Mouse (Mus musculus) neural tube, embryonic 12.5 days (tissue): ENCODE results near the gene Myh7. TPM values are rescaled to one million over a fixed set of nuclear protein-coding genes. Genes with fewer than 3 reads are reported as not detected.

ENCODE experiments used
- ATAC-seq: fragments of 200-750 bp; cut with Nextera tagmentation; 2 replicates; pipeline ENCODE4 v1.8.0; 2017; ENCODE audit warnings: low read depth, mild to moderate bottlenecking, moderate TSS enrichment, moderate library complexity; ENCODE audit not compliant: low FRiP score
- H3K27ac ChIP-seq: fragments of 300-500 bp; sonication (generic); 2 replicates; pipeline ENCODE4 v1.5.1; 2016
- H3K27me3 ChIP-seq: fragments of 300-500 bp; sonication (generic); replicated peaks from 2 replicates; pipeline ENCODE4 v1.6.1; 2016; ENCODE audit warnings: mild to moderate bottlenecking
- H3K36me3 ChIP-seq: fragments of 300-500 bp; sonication (generic); 2 replicates; pipeline ENCODE4 v1.6.1; 2016; ENCODE audit warnings: mild to moderate bottlenecking
- H3K4me1 ChIP-seq: fragments of 300-500 bp; sonication (generic); 2 replicates; pipeline ENCODE4 v1.6.1; 2016
- H3K4me2 ChIP-seq: fragments of 300-500 bp; sonication (generic); replicated peaks from 2 replicates; pipeline ENCODE4 v1.6.1; 2016; ENCODE audit warnings: mild to moderate bottlenecking
- H3K4me3 ChIP-seq: fragments of 300-500 bp; sonication (generic); 2 replicates; pipeline ENCODE4 v1.5.1; 2016
- H3K9ac ChIP-seq: fragments of 300-500 bp; sonication (generic); 2 replicates; pipeline ENCODE4 v1.6.1; 2016; ENCODE audit warnings: mild to moderate bottlenecking
- H3K9me3 ChIP-seq: fragments of 300-500 bp; sonication (generic); 2 replicates; pipeline ENCODE4 v1.6.1; 2016; ENCODE audit warnings: mild to moderate bottlenecking
- WGBS: fragments of 180-500 bp; shearing (Covaris S2); methylation state at CpG from one replicate; pipeline ENCODE4 v1.1.7; 2016; 5-methylcytosine and 5-hydroxymethylcytosine counted together
- polyA plus RNA-seq: library from polyadenylated mRNA; unstranded; fragments of >200 nt; fragmentation: Nextera tagmentation; extraction: Ambion mirVana; gene quantifications from 2 replicates; pipeline ENCODE4 v1.2.1, GENCODE M21; 2016

The Myh7 gene
- polyA plus RNA-seq, 1 experiment from 2014 or later = 7.0 TPM

DNA sequence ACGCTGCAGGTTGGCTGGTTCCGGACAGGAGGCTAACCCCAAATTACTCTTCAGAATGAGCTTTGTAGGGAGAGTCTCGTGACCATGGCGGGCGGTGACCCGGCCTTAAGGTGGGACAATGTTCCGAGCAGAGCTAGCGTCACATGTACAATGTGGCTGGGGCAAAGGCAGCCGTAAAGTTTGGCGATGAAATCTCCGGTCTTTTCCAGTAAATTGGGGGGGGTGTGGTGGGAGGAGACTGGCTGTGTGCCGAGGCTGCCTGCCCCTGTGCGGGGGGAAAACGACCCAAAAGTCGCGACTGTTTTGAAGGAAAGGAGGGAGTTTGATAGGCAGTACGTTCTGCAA lies 21.3 kb upstream of the Myh7 start:
- peaks cover 11% of the 10 kb centered on the region; the same call in 1 of the 2 replicates for H3K36me3 ChIP-seq
- WGBS = under 1% methylated on average over 17 of the region's 17 CpGs
- no peak for ATAC-seq

DNA sequence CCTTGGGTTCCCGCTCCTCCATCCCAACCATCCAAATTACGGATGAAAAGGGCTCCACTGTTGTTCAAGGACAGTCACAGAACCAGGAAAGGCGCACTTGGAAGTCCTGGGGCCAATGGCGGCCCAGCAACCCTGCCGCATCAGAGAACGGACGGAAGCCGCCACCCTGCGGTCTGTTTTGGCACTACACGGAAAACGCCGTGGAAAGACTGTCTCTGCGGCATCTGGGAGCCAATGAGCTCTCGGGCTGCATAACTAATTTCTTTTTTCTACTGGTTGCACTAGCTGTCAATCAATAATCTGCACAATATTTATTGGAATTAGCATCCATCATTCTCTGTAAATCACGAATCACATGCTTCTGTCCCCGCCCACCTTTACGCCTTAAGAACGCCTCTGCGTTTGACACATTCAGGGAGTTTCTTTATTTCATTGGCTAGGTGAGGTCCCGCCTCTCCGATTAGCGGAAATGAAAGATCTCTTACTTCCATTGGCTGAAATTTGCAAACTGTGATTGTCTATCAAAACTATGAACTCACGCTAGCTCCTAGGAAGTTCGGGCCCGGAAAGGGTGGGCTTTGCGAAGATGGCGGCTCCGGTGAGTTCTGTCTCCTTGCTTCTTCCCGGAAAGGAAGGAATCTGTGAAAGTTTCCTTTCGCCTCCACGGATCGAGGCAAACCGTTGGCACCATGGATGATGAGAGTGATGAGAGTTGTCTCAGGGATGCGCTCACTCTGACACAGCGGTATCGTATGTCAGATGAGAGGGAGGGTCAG lies 20.8 kb upstream of the Myh7 start, which contains the start of gene Ngdn:
Gene Ngdn, plus strand, starts transcription at position 464 of the 776 bp plus-strand sequence.
- Histone ChIP-seq H3K36me3 (peaks cover 9% of the 10 kb centered on the region; the same call in 1 of the 2 replicates), H3K9ac (peak within 1 kb of the TSS; percentile 75), H3K27ac (peak within 1 kb of the TSS; percentile 75), H3K27me3 (no peaks in the 10 kb centered on the region), H3K4me2 (peak within 1 kb of the TSS; percentile 85), H3K4me3 (peak within 1 kb of the TSS; percentile 67), H3K9me3 (no peaks in the 10 kb centered on the region), H3K4me1 (no peaks in the 10 kb centered on the region; the same call in 1 of the 2 replicates)
- WGBS = under 1% methylated on average over 36 of the region's 36 CpGs
- peak; percentile 96 for ATAC-seq

More for the DNA sequence above, 21.3 kb upstream of the Myh7 start:
- Histone ChIP-seq H3K4me2 (peak overlapping the region; percentile 85), H3K27ac (peak overlapping the region; percentile 15; the same call in 1 of the 2 replicates), H3K9me3 (no peaks in the 10 kb centered on the region), H3K27me3 (no peaks in the 10 kb centered on the region), H3K9ac (peak overlapping the region; percentile 75), H3K4me1 (peaks cover 4% of the 10 kb centered on the region; the same call in 1 of the 2 replicates), H3K4me3 (peak overlapping the region; percentile 67)

DNA sequence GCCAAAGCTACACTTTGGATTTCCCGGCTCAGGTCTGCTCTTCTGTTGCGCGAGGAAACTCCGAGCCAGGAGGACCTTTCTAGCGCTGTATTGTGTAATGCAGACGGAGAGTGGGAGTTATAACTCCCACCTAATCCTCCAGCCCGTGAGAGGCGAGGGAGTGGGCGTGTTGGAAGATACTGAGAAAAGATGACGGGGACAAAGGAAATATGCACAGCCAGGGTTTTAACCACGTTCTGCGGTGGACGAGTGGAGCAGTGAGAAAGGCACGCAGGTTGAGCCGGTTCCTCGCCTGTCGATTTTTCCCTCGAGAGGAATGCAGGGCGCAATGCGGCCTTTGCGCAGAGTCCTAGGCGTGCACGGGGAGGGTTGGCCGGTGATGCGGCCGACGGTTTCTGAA lies 20.2 kb upstream of the Myh7 start:
- WGBS = under 1% methylated on average over 27 of the region's 27 CpGs
- Histone ChIP-seq H3K4me1 (no peaks in the 10 kb centered on the region; the same call in 1 of the 2 replicates), H3K4me2 (peak overlapping the region; percentile 60), H3K9me3 (no peaks in the 10 kb centered on the region), H3K9ac (peak overlapping the region; percentile 63), H3K4me3 (peak overlapping the region; percentile 43), H3K27ac (peak overlapping the region; percentile 75), H3K36me3 (peaks cover 8% of the 10 kb centered on the region; the same call in 1 of the 2 replicates), H3K27me3 (no peaks in the 10 kb centered on the region)
- ATAC-seq = peak; percentile 42

DNA sequence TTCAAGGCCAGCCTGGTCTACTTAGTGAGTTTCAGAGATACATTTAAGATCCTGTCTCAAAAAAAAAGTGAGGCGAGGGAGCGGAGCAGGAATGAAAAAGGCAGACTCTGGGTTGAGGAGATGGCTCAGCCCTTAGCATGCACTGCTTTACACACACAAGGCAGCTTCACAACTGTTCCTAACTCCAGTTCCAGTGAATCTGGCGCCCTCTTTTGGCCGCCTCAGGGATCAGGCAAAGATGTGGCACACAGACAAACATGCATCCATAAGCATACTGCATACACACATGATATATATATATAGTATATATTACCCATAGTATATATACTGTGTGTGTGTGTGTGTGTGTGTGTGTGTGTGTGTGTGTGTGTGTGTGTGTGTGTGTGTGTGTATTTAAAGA lies 16.7 kb upstream of the Myh7 start:
- H3K9me3 ChIP-seq = no peaks in the 10 kb centered on the region
- H3K4me2 ChIP-seq = no peak overlapping the region
- no peaks in the 10 kb centered on the region for H3K36me3 ChIP-seq
- no peak for ATAC-seq
- WGBS = 57% methylated on average over 4 of the region's 4 CpGs
- no peak overlapping the region for H3K9ac ChIP-seq
- H3K4me1 ChIP-seq = no peaks in the 10 kb centered on the region
- H3K4me3 ChIP-seq = no peak overlapping the region
- no peak overlapping the region for H3K27ac ChIP-seq
- H3K27me3 ChIP-seq = no peaks in the 10 kb centered on the region

DNA sequence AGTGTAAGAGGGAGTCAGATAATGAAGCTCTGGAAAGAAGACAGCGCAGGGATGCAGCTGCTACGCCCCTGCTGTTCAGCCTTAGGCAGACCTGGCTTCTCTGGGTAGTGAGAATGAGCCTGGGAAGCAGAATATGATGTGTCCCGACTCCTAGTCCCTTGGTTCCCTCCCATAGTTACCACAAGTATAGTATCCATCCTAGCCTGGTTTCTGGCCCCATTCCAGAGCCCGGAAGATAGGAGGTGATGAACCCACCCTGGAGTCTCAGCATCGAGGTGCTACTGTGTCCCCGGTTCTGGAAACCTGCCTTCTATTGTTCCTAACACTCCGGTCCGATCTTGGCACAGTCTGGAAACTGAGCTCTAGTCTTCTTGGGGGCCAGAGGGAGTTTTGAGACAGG lies 14.0 kb upstream of the Myh7 start:
- Histone ChIP-seq H3K4me1 (0 out of 2 replicates have a peak, but pooled peaks cover 4% of the 10 kb centered on the region), H3K27me3 (no peaks in the 10 kb centered on the region), H3K4me2 (no peak overlapping the region), H3K9ac (no peak overlapping the region), H3K9me3 (no peaks in the 10 kb centered on the region), H3K27ac (no peak overlapping the region), H3K4me3 (no peak overlapping the region), H3K36me3 (no peaks in the 10 kb centered on the region)
- no peak for ATAC-seq
- WGBS = 84% methylated on average over 8 of the region's 8 CpGs

DNA sequence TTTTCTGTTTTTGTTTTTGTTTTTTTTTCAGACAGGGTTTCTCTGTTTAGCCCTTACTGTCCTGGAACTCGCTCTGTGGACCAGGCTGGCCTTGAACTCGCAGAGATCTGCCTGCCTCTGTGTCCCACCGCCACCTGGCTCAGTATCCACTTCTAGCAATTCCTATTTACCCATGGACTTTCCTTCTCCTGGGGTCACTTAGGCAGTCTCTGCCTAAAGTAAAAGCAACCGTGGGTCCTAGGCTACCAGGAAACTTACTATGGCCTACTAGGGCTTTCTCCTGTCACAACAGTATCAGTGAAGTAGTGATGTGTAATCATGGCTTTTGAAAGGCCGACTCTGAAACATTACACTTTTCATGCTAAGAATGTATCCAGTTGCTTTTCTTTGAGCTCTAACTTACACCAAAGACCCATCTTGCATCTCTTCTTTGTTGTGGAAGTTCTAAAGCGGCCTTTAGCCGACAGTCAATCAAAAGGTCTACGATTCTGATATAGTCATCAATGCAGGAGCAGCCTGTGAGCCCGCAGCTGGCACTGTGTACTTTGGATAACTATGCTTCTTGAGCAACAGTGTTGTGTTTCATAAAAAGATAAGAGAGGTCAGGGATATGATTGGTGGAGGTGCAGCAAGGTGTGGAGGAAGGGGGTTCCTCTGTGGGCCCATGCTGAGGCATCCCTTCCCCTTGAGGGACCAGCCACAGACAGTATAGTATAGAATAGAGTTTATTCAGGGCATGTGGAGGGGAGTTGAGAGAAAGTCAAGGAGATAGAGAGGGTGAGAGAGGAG lies 12.9 kb upstream of the Myh7 start:
- Histone ChIP-seq H3K27ac (no peak overlapping the region), H3K27me3 (no peaks in the 10 kb centered on the region), H3K9ac (no peak overlapping the region), H3K4me3 (no peak overlapping the region), H3K4me2 (no peak overlapping the region), H3K9me3 (no peaks in the 10 kb centered on the region), H3K4me1 (0 out of 2 replicates have a peak, but pooled peaks cover 4% of the 10 kb centered on the region), H3K36me3 (no peaks in the 10 kb centered on the region)
- ATAC-seq = no peak
- WGBS = 90% methylated on average over 9 of the region's 9 CpGs

DNA sequence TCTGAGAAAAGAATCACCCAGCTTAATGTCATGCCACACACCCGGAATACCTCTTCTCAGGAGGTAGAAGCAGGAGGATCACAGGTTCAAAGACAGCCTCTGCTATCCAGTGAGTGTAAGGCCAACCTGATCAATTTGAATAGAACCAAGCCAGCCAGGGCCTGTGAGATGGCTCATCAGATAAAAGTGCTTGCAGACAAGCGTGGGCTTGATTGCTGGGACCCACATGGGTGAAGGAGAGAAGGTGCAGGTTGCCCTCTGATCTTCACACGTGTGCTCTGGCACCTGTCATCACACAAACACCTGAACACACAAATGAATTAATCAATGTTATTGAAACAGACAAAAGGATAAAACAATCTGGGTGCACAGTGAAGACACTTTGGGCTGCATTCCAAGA lies 12.1 kb upstream of the Myh7 start:
- no peak overlapping the region for H3K27ac ChIP-seq
- WGBS = 78% methylated on average over 3 of the region's 3 CpGs
- no peak overlapping the region for H3K9ac ChIP-seq
- H3K9me3 ChIP-seq = no peaks in the 10 kb centered on the region
- 0 out of 2 replicates have a peak, but pooled peaks cover 4% of the 10 kb centered on the region for H3K4me1 ChIP-seq
- no peak overlapping the region for H3K4me3 ChIP-seq
- H3K27me3 ChIP-seq = no peaks in the 10 kb centered on the region
- no peak for ATAC-seq
- no peaks in the 10 kb centered on the region for H3K36me3 ChIP-seq
- H3K4me2 ChIP-seq = no peak overlapping the region

DNA sequence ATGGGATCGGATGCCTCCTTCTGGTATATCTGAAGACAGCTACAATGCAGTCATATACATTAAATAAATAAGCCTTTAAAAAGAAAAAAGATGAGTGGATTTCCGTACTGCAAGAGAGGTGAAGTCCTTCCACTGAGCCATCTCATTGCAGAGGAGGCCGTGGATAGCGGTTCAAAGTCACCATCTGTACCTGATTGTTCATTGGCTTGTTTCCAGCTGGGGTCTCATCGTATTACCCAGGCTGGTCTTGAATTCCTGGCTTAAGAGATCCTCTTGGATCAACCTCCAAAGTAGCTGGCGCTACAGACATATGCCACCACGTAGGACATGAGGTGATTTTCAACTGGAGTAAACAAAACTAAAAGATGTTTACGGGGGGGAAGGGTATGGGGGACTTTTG lies 11.5 kb upstream of the Myh7 start:
- no peaks in the 10 kb centered on the region for H3K27me3 ChIP-seq
- H3K9me3 ChIP-seq = no peaks in the 10 kb centered on the region
- no peak overlapping the region for H3K27ac ChIP-seq
- ATAC-seq = no peak
- no peak overlapping the region for H3K9ac ChIP-seq
- H3K4me3 ChIP-seq = no peak overlapping the region
- H3K4me1 ChIP-seq = 0 out of 2 replicates have a peak, but pooled peaks cover 4% of the 10 kb centered on the region
- 89% methylated on average over 8 of the region's 8 CpGs for WGBS
- no peaks in the 10 kb centered on the region for H3K36me3 ChIP-seq
- no peak overlapping the region for H3K4me2 ChIP-seq

DNA sequence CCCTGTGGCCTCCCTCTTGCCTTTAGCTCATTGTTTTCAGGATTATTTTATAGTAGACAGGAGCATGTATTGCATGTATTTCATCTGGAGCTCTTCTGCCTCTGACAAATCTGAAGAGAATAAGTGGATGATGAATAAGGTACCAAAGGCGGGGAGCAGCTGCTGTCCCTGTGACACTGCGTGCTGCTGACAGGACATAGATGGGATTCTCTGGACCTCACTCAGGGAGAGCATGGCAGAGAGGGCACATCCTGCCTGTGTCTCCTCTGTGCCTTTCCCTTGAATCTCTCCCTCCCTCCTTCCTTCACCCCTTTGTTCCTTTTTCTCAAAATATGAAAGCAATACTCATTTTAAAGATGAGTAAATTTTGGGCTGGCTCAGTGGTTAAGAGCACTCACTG lies 11.1 kb upstream of the Myh7 start:
- Histone ChIP-seq H3K4me3 (no peak overlapping the region), H3K4me1 (0 out of 2 replicates have a peak, but pooled peaks cover 4% of the 10 kb centered on the region), H3K9me3 (no peaks in the 10 kb centered on the region), H3K27me3 (no peaks in the 10 kb centered on the region), H3K27ac (no peak overlapping the region), H3K9ac (no peak overlapping the region), H3K36me3 (no peaks in the 10 kb centered on the region), H3K4me2 (no peak overlapping the region)
- 66% methylated on average over 2 of the region's 2 CpGs for WGBS
- ATAC-seq = no peak

DNA sequence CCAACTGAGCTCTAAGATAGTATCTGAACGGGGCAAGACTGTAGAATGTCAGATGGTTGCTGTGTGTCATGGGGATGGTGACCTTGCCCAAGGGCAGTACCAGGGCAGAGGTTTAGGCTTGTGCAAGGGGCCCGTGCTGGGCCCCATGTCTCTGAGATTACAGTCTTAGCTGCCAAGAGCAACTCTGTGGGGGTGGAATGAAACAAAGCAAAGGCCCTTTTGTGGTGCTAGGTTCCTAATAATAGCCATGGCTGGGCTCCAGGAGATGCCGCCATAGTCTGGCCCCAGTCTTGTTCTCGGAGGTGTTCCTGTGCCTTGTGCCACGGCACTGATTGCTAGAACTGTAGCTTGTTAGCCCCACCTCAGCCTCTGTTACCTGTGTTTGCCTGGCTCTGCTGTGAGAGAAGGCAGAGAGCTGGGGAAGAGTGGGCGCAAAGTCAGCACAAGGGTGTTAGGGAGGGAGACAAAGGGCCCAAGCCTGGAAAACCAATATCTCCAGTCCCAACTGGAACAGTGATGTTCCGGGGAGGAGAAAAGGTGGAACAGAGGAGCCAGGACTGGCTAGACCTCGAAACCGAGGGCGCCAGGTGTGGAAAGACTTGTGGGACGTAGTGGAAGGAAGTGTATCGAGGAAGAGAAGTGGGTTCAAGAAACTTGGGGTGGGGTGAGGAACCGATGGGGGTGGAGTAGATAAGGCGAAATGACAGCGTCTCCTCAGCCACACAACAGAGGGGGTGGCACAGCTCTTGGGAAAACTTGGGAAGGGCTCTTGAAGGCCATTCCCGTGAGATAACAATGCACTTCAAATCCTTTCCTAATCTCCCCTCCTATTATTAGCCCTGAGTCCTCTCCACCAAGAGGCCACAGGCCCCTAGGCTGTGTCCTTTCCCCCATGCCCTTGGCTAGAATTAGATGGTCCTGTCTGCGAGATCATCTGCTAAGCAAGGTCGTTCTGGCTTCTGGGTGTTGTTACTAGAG lies 9.7 kb upstream of the Myh7 start:
- 80% methylated on average over 18 of the region's 18 CpGs for WGBS
- H3K27ac ChIP-seq = no peak overlapping the region

DNA sequence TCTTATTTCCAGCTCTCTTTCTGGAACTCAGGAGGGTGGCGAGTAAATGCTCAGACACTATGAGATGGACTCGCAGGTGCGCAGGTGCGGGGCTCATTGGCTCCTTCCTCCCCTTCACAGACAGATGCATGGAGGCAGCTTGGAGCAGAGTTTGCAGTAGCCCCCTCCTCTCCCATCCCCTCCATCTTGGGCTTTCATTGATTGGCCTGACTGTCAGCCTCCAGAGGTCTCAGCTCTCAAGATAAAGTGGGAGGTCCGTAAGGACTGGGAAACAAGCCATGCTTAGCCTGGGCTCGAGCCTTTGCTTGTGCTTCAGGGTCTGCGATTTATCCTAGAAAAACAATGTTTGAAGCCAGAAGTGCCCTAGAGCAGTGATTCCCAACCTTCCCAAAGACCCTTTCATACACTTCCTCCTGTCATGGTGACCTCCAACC lies 8.3 kb upstream of the Myh7 start:
- no peak overlapping the region for H3K9ac ChIP-seq
- no peak overlapping the region for H3K4me3 ChIP-seq
- no peaks in the 10 kb centered on the region for H3K36me3 ChIP-seq
- H3K4me1 ChIP-seq = 0 out of 2 replicates have a peak, but pooled peaks cover 4% of the 10 kb centered on the region
- H3K27me3 ChIP-seq = no peaks in the 10 kb centered on the region
- H3K9me3 ChIP-seq = no peaks in the 10 kb centered on the region
- no peak overlapping the region for H3K27ac ChIP-seq
- no peak for ATAC-seq
- 77% methylated on average over 7 of the region's 7 CpGs for WGBS
- no peak overlapping the region for H3K4me2 ChIP-seq

More for the DNA sequence above, 9.7 kb upstream of the Myh7 start:
- H3K4me2 ChIP-seq = no peak overlapping the region
- H3K27me3 ChIP-seq = no peaks in the 10 kb centered on the region
- H3K4me3 ChIP-seq = no peak overlapping the region
- H3K36me3 ChIP-seq = no peaks in the 10 kb centered on the region
- H3K4me1 ChIP-seq = 0 out of 2 replicates have a peak, but pooled peaks cover 4% of the 10 kb centered on the region
- no peaks in the 10 kb centered on the region for H3K9me3 ChIP-seq
- H3K9ac ChIP-seq = no peak overlapping the region
- no peak for ATAC-seq
